Comparison of ENCODE assay signal across 16 mouse cellular contexts in genomic region chr12:16642000-16642399, GRCm38 (mm10). TPM values are rescaled to one million over a fixed set of nuclear protein-coding genes. Genes with fewer than 3 reads are reported as not detected.
DNase-seq lines count a peak whose midpoint lies in the region; ATAC-seq and TF ChIP-seq lines count a peak whose summit lies in the region.
"Had no signal": no experiment of that assay in that cellular context is flagged by ENCODE, and none has a peak within 500 bp of the region (broad histone marks: within the 10 kb centered on the region; RNA-seq: fewer than 3 reads in every experiment).

No protein-coding gene starts in this region.

- no peaks in the 10 kb centered on the region for H3K79me2 ChIP-seq in liver, adult 2 months (ENCODE audit: control insufficient read depth, insufficient read depth, low read length)
- no peaks in the 10 kb centered on the region for H3K79me2 ChIP-seq in CH12.LX (replicated peaks; ENCODE audit: control insufficient read depth, extremely low read depth, insufficient read depth, poor library complexity, severe bottlenecking)

- 69% methylated on average over 5 of the region's 5 CpGs for WGBS in cerebellum, adult 2 months
- 66% methylated on average over 5 of the region's 5 CpGs for whole genome bisulfite sequencing in liver, adult 2 months
- WGBS in liver, embryonic 12.5 days (ENCODE audit: insufficient replicate concordance): 50% methylated on average over 5 of the region's 5 CpGs
- 61% methylated on average over 5 of the region's 5 CpGs for WGBS in forebrain, embryonic 11.5 days

- no peak for TF ChIP-seq EP300 in CH12.LX (IDR thresholded peaks at IDR 0.05; ENCODE audit: low read length)

- H3K9ac ChIP-seq in liver, adult 2 months (ENCODE audit: low read depth, low read length): no peak overlapping the region
- H3K9ac ChIP-seq in liver, embryonic 12.5 days: no peak overlapping the region
- no peak overlapping the region for H3K9ac ChIP-seq in CH12.LX (ENCODE audit: insufficient read depth, low read depth)
- H3K9ac ChIP-seq in forebrain, embryonic 11.5 days (ENCODE audit: low read length): no peak overlapping the region
- H3K9ac ChIP-seq: midbrain, embryonic 13.5 days; neural tube, embryonic 12.5 days; stomach, embryonic 15.5 days had no signal

- no peaks in the 10 kb centered on the region for H3K9me3 ChIP-seq in liver, embryonic 12.5 days (replicated peaks)
- H3K9me3 ChIP-seq in CH12.LX (replicated peaks; ENCODE audit: low read length): no peaks in the 10 kb centered on the region
- H3K9me3 ChIP-seq in forebrain, embryonic 11.5 days (ENCODE audit: control insufficient read depth, low read length): no peaks in the 10 kb centered on the region
- H3K9me3 ChIP-seq: embryonic facial prominence, embryonic 10.5 days; forebrain, embryonic 10.5 days; midbrain, embryonic 13.5 days; neural tube, embryonic 12.5 days; stomach, embryonic 15.5 days had no signal

- H3K4me2 ChIP-seq in liver, embryonic 12.5 days: no peak overlapping the region
- H3K4me2 ChIP-seq in CH12.LX (ENCODE audit: insufficient read depth, low read depth, poor library complexity, severe bottlenecking): no peak overlapping the region
- H3K4me2 ChIP-seq in forebrain, embryonic 11.5 days (ENCODE audit: low read depth, low read length, severe bottlenecking): no peak overlapping the region
- H3K4me2 ChIP-seq: midbrain, embryonic 13.5 days; neural tube, embryonic 12.5 days; stomach, embryonic 15.5 days had no signal

- TF ChIP-seq POLR2A in cerebellum, adult 2 months (IDR thresholded peaks at IDR 0.05; ENCODE audit: borderline replicate concordance, insufficient read depth, low read length): no peak
- no peak for TF ChIP-seq POLR2A in liver, adult 2 months (IDR thresholded peaks at IDR 0.05; ENCODE audit: extremely low read depth, insufficient read depth, low read length)
- no peak for TF ChIP-seq POLR2A in CH12.LX (IDR thresholded peaks at IDR 0.05; ENCODE audit: low read depth, low read length)

- TF ChIP-seq RAD21 in CH12.LX (IDR thresholded peaks at IDR 0.05; ENCODE audit: low read depth, low read length): peak; percentile 8

- in situ Hi-C loops in CH12.LX (cut with MboI; ENCODE audit: low pct_ligation_motif_present, low pct_unique_long_range_greater_than_20kb, low sequenced_read_pairs): no loop called here

- no peak overlapping the region for H3K27ac ChIP-seq in cerebellum, adult 2 months (ENCODE audit: insufficient read depth, low read length)
- no peak overlapping the region for H3K27ac ChIP-seq in liver, adult 2 months (replicated peaks; ENCODE audit: insufficient read depth, low read depth, low read length)
- H3K27ac ChIP-seq in liver, embryonic 12.5 days: no peak overlapping the region
- H3K27ac ChIP-seq in CH12.LX (ENCODE audit: insufficient read depth, low read depth): no peak overlapping the region
- no peak overlapping the region for H3K27ac ChIP-seq in forebrain, embryonic 11.5 days (ENCODE audit: low read depth, low read length)
- H3K27ac ChIP-seq: embryonic facial prominence, embryonic 10.5 days; forebrain, embryonic 10.5 days; kidney, postnatal 0 days; midbrain, embryonic 13.5 days; neural tube, embryonic 12.5 days; stomach, embryonic 15.5 days had no signal

- no peaks in the 10 kb centered on the region for H3K36me3 ChIP-seq in liver, adult 2 months (ENCODE audit: control insufficient read depth, insufficient read depth, low read length)
- no peaks in the 10 kb centered on the region for H3K36me3 ChIP-seq in liver, embryonic 12.5 days
- no peaks in the 10 kb centered on the region for H3K36me3 ChIP-seq in CH12.LX (replicated peaks in 1 of 2; ENCODE audit: control insufficient read depth in 1 of 2, insufficient read depth in 1 of 2, low read length in 1 of 2)
- no peaks in the 10 kb centered on the region for H3K36me3 ChIP-seq in forebrain, embryonic 11.5 days (ENCODE audit: control insufficient read depth, insufficient read depth, low read length)
- H3K36me3 ChIP-seq: embryonic facial prominence, embryonic 10.5 days; forebrain, embryonic 10.5 days; midbrain, embryonic 13.5 days; neural tube, embryonic 12.5 days; stomach, embryonic 15.5 days had no signal

- no peak for ATAC-seq in liver, embryonic 12.5 days
- ATAC-seq in granulocyte monocyte progenitor cell, adult 5-6 weeks (replicated peaks; ENCODE audit: poor library complexity, severe bottlenecking): peak; percentile 40; the same call in 1 of the 2 replicates
- no peak for ATAC-seq in forebrain, embryonic 11.5 days (replicated peaks; ENCODE audit: low FRiP score)
- ATAC-seq: activated CD4-positive, CD25-positive, alpha-beta regulatory T cell, adult 4 months; midbrain, embryonic 13.5 days had no signal

- H3K4me3 ChIP-seq in cerebellum, adult 2 months (replicated peaks; ENCODE audit: insufficient read depth, low read depth, low read length): no peak overlapping the region
- no peak overlapping the region for H3K4me3 ChIP-seq in liver, adult 2 months (ENCODE audit: insufficient read depth, low read depth, low read length)
- no peak overlapping the region for H3K4me3 ChIP-seq in liver, embryonic 12.5 days
- no peak overlapping the region for H3K4me3 ChIP-seq in CH12.LX (replicated peaks in 1 of 3; ENCODE audit: low read depth in 2 of 3, low read length in 2 of 3, poor library complexity in 1 of 3)
- H3K4me3 ChIP-seq in forebrain, embryonic 11.5 days (ENCODE audit: low read depth, low read length): no peak overlapping the region
- H3K4me3 ChIP-seq: embryonic facial prominence, embryonic 10.5 days; forebrain, embryonic 10.5 days; midbrain, embryonic 13.5 days; neural tube, embryonic 12.5 days; stomach, embryonic 15.5 days had no signal

- no peaks in the 10 kb centered on the region; the same call in 1 of the 2 replicates for H3K27me3 ChIP-seq in cerebellum, adult 2 months (ENCODE audit: control insufficient read depth, insufficient read depth, low read length)
- H3K27me3 ChIP-seq in liver, adult 2 months (ENCODE audit: control insufficient read depth, insufficient read depth, low read length): no peaks in the 10 kb centered on the region
- H3K27me3 ChIP-seq in liver, embryonic 12.5 days (replicated peaks): no peaks in the 10 kb centered on the region
- H3K27me3 ChIP-seq in CH12.LX (replicated peaks): peaks cover 2% of the 10 kb centered on the region
- H3K27me3 ChIP-seq in forebrain, embryonic 11.5 days (ENCODE audit: control insufficient read depth, insufficient read depth, low read length): no peaks in the 10 kb centered on the region
- H3K27me3 ChIP-seq: midbrain, embryonic 13.5 days; neural tube, embryonic 12.5 days; stomach, embryonic 15.5 days had no signal

- peak; percentile 30; the same call in 1 of the 2 replicates for TF ChIP-seq CTCF in cerebellum, adult 2 months (IDR thresholded peaks at IDR 0.05; ENCODE audit: borderline replicate concordance, insufficient read depth, low read depth, low read length)
- TF ChIP-seq CTCF in liver, adult 2 months (IDR thresholded peaks at IDR 0.05; ENCODE audit: low read depth, low read length): peak; percentile 62
- TF ChIP-seq CTCF in CH12.LX (conservative IDR thresholded peaks at IDR 0.05 in 1 of 2, IDR thresholded peaks at IDR 0.05 in 1 of 2; ENCODE audit: low read depth in 2 of 2, low read length in 2 of 2): peak; percentile 26 to 45; a peak in 2 of 4 replicates

- no peaks in the 10 kb centered on the region; the same call in 1 of the 2 replicates for H3K4me1 ChIP-seq in cerebellum, adult 2 months (ENCODE audit: control insufficient read depth, insufficient read depth, low read length)
- H3K4me1 ChIP-seq in liver, adult 2 months (ENCODE audit: control insufficient read depth, insufficient read depth, low read length): no peaks in the 10 kb centered on the region
- H3K4me1 ChIP-seq in liver, embryonic 12.5 days: no peaks in the 10 kb centered on the region
- H3K4me1 ChIP-seq in CH12.LX (ENCODE audit: control insufficient read depth in 1 of 2, insufficient read depth in 2 of 2): peaks cover 8 to 11% of the 10 kb centered on the region in 2 experiments
- peaks cover 11% of the 10 kb centered on the region for H3K4me1 ChIP-seq in forebrain, embryonic 11.5 days (replicated peaks; ENCODE audit: control insufficient read depth, insufficient read depth, low read length)

- no peak for DNase-seq in cerebellum, adult 2 months
- DNase-seq in cerebellum, postnatal 25 days: no peak
- no peak for DNase-seq in liver, adult 2 months (ENCODE audit: extremely low read depth, low read depth, low spot score)
- no peak for DNase-seq in CH12.LX (ENCODE audit: extremely low read depth)
- DNase-seq in forebrain, embryonic 11.5 days (ENCODE audit: low spot score): no peak
- DNase-seq in adipocyte (ENCODE audit: low spot score): no peak

- dilution Hi-C loops in CH12.LX (cut with MboI; ENCODE audit: extremely low pct_ligation_motif_present, extremely low pct_unique_long_range_greater_than_20kb, low sequenced_read_pairs): no loop called here

TF ChIP-seq in CH12.LX, 34 proteins besides CTCF, POLR2A, EP300 and RAD21:
- no peak for TF ChIP-seq UBTF (IDR thresholded peaks at IDR 0.05; ENCODE audit: low read depth, low read length)
- no peak for TF ChIP-seq TCF12 (IDR thresholded peaks at IDR 0.05; ENCODE audit: low read depth, low read length)
- no peak for TF ChIP-seq CHD2 (IDR thresholded peaks at IDR 0.05; ENCODE audit: low read length)
- TF ChIP-seq IRF4 (IDR thresholded peaks at IDR 0.05; ENCODE audit: low read depth, low read length): no peak

RNA-seq across cellular contexts. Expression of gene Ntsr2, which starts 11.2 kb away (rescaled TPM):
- 243 and 262 TPM in 2 replicates for polyA plus RNA-seq in cerebellum, adult 2 months (2012; rRNA removed)
- not detected in 2 replicates for total RNA-seq in liver, adult 2 months (2014; rRNA removed)
- polyA plus RNA-seq in liver, adult 2 months (2012; rRNA removed): not detected in 2 replicates
- not detected in 2 replicates for polyA plus RNA-seq in liver, embryonic 12.5 days (2016; fragmentation: Nextera tagmentation; extraction: Ambion mirVana)
- not detected in 2 replicates for total RNA-seq in CH12.LX (2012; rRNA removed)
- total RNA-seq in CH12.LX (2014; rRNA removed): not detected in 2 replicates
- not detected in 2 replicates for polyA plus RNA-seq in CH12.LX (2012; ENCODE audit: insufficient read length, low read depth)
- not detected in 2 replicates for total RNA-seq in granulocyte monocyte progenitor cell, adult 5-6 weeks (2014; fragmentation: Nextera tagmentation)
- total RNA-seq in granulocyte monocyte progenitor cell, adult 5-6 weeks (2017): not detected in 2 replicates
- polyA plus RNA-seq in forebrain, embryonic 11.5 days (2014; fragmentation: Nextera tagmentation; extraction: Ambion mirVana): not detected in 2 replicates
- total RNA-seq: hematopoietic stem cell, adult 5-6 weeks had no signal
- polyA plus RNA-seq: activated CD4-positive, CD25-positive, alpha-beta regulatory T cell, adult 4 months; embryonic facial prominence, embryonic 10.5 days; forebrain, embryonic 10.5 days had no signal

RNA-seq across cellular contexts. Expression of gene Lpin1, which starts 31.2 kb away (rescaled TPM):
- 37.2 and 38.6 TPM in 2 replicates for polyA plus RNA-seq in cerebellum, adult 2 months (2012; rRNA removed)
- 85.8 and 118 TPM in 2 replicates for total RNA-seq in liver, adult 2 months (2014; rRNA removed)
- polyA plus RNA-seq in liver, adult 2 months (2012; rRNA removed): 11.9 and 19.8 TPM in 2 replicates
- polyA plus RNA-seq in liver, embryonic 12.5 days (2016; fragmentation: Nextera tagmentation; extraction: Ambion mirVana): 6.8 and 6.9 TPM in 2 replicates
- total RNA-seq in CH12.LX (2012; rRNA removed): 4.7 and 6.7 TPM in 2 replicates
- 5.3 and 6.1 TPM in 2 replicates for total RNA-seq in CH12.LX (2014; rRNA removed)
- 6.9 and 7.5 TPM in 2 replicates for polyA plus RNA-seq in CH12.LX (2012; ENCODE audit: insufficient read length, low read depth)
- 2.2 and 10.2 TPM in 2 replicates for total RNA-seq in granulocyte monocyte progenitor cell, adult 5-6 weeks (2014; fragmentation: Nextera tagmentation)
- 2.4 and 4.5 TPM in 2 replicates for total RNA-seq in granulocyte monocyte progenitor cell, adult 5-6 weeks (2017)
- 6.6 and 7.3 TPM in 2 replicates for polyA plus RNA-seq in forebrain, embryonic 11.5 days (2014; fragmentation: Nextera tagmentation; extraction: Ambion mirVana)

Comparison
In these comparisons a context has a peak if more than half of its experiments do, and no peak if none do; other contexts are left out.
1. RNA of gene Ntsr2, which starts 11.2 kb away (polyA plus RNA-seq): 243 to 262 TPM in cerebellum, adult 2 months; not detected in forebrain, embryonic 11.5 days, not detected in liver, adult 2 months, not detected in liver, embryonic 12.5 days and not detected in CH12.LX; every median in the first group is over 100 times any median in the second.
2. Peak in every context shown above with its lines, with median percentiles within 50 percentile points of each other: CTCF ChIP-seq.